Mouse (Mus musculus): ENCODE measurements at regions not wholly inside any gene's neighbourhood (a gene's known extent, or its start where the extent isn't known, plus 50 kb on each side); places are given as distances from the start of the nearest gene placed in this dataset.

DNA sequence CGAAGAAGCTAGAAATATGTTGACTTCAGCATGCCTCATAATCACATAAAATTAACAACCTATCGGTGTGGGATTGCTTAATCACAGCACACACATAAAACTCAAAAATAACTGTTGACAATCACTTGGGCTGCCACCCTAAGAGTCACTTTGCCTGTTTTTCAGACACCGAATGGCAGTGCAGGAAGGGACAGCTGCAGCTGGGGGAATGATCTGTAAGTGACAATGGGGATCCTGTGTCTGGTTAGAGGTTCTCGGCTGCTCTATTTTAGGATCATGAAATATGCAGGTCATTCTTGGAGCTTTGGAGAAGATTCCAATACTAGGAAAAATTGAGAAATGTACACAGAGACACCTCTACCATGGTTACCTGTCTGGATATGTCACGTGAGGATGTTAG lies 54.4 kb upstream of the Tcf12 start:
- no peak for ATAC-seq (ENCODE audit: extremely low read depth, insufficient number of reproducible peaks, low FRiP score, poor library complexity, severe bottlenecking)
- Histone ChIP-seq H3K4me1 (ENCODE audit: insufficient read depth, low read depth, low read length) (peaks cover 18% of the 10 kb centered on the region), H3K9me3 (replicated peaks) (no peaks in the 10 kb centered on the region), H3K4me3 (ENCODE audit: low read depth, low read length) (no peak overlapping the region), H3K36me3 (replicated peaks) (no peaks in the 10 kb centered on the region), H3K27me3 (ENCODE audit: insufficient read depth, low read length) (peaks cover 4% of the 10 kb centered on the region; the same call in 1 of the 2 replicates)
- no peak for TF ChIP-seq GATA1 (IDR thresholded peaks at IDR 0.05; ENCODE audit: borderline replicate concordance, low read length)
- TF ChIP-seq TAL1 (conservative IDR thresholded peaks at IDR 0.05; ENCODE audit: low read depth, low read length) = no peak
- TF ChIP-seq GATA2 (IDR thresholded peaks at IDR 0.05; ENCODE audit: borderline replicate concordance, low read depth, low read length) = no peak
- no peak for TF ChIP-seq CTCF (IDR thresholded peaks at IDR 0.05; ENCODE audit: low read depth, low read length)
- no peak for TF ChIP-seq POLR2AphosphoS5 (IDR thresholded peaks at IDR 0.05; ENCODE audit: insufficient replicate concordance, low read depth, low read length)
- no peak for DNase-seq (ENCODE audit: low spot score)

GRCm38 (mm10) chr9:72166611-72167010 lies 54.9 kb upstream of the Tcf12 start:
- no peak for DNase-seq (ENCODE audit: low spot score)

GRCm38 (mm10) chr9:72169231-72169630 lies 57.6 kb upstream of the Tcf12 start:
- H3K9me3 ChIP-seq (replicated peaks) = no peaks in the 10 kb centered on the region
- DNase-seq (ENCODE audit: low spot score) = no peak
- H3K36me3 ChIP-seq (replicated peaks) = no peaks in the 10 kb centered on the region
- ATAC-seq (ENCODE audit: extremely low read depth, insufficient number of reproducible peaks, low FRiP score, poor library complexity, severe bottlenecking) = no peak
- TF ChIP-seq CTCF (IDR thresholded peaks at IDR 0.05; ENCODE audit: low read depth, low read length) = no peak
- H3K4me1 ChIP-seq (ENCODE audit: insufficient read depth, low read depth, low read length) = peaks cover 15% of the 10 kb centered on the region
- peaks cover 2% of the 10 kb centered on the region; the same call in 1 of the 2 replicates for H3K27me3 ChIP-seq (ENCODE audit: insufficient read depth, low read length)
- no peak overlapping the region for H3K4me3 ChIP-seq (ENCODE audit: low read depth, low read length)

More at GRCm38 (mm10) chr9:72166611-72167010, 54.9 kb upstream of the Tcf12 start:
- Histone ChIP-seq H3K27me3 (ENCODE audit: insufficient read depth, low read length) (peaks cover 4% of the 10 kb centered on the region; the same call in 1 of the 2 replicates), H3K36me3 (replicated peaks) (no peaks in the 10 kb centered on the region), H3K9me3 (replicated peaks) (no peaks in the 10 kb centered on the region), H3K4me3 (ENCODE audit: low read depth, low read length) (no peak overlapping the region), H3K4me1 (ENCODE audit: insufficient read depth, low read depth, low read length) (peaks cover 18% of the 10 kb centered on the region)
- ATAC-seq (ENCODE audit: extremely low read depth, insufficient number of reproducible peaks, low FRiP score, poor library complexity, severe bottlenecking) = no peak
- TF ChIP-seq GATA2 (IDR thresholded peaks at IDR 0.05; ENCODE audit: borderline replicate concordance, low read depth, low read length) (no peak), POLR2AphosphoS5 (IDR thresholded peaks at IDR 0.05; ENCODE audit: insufficient replicate concordance, low read depth, low read length) (no peak)

DNA sequence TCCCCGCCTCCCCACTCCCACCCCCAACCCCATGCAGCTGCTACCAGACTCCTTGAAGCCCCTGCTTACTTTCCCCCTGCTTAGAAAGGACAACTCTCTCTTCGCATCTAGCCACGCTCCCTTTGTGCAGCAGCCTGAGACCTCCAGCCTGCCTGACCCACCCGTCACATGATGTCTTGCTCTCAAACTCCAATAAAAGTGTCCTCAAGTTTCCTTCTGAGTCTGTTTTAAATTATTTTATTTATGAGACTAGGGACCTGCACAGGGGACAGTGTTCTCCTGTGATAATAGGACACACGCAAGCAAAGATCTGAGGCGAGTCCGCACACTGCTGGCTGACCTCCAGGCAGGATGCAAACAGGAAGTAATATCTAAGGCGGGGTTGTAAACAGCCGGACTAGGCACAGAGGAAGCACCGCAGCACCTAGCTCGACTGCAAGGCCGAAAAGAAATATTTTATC lies 58.1 kb upstream of the Tcf12 start:
- Histone ChIP-seq H3K4me3 (ENCODE audit: low read depth, low read length) (peak overlapping the region; percentile 60; the same call in 1 of the 2 replicates), H3K27me3 (ENCODE audit: insufficient read depth, low read length) (0 out of 2 replicates have a peak, but pooled peaks cover 1% of the 10 kb centered on the region), H3K36me3 (replicated peaks) (no peaks in the 10 kb centered on the region), H3K9me3 (replicated peaks) (no peaks in the 10 kb centered on the region), H3K4me1 (ENCODE audit: insufficient read depth, low read depth, low read length) (peaks cover 15% of the 10 kb centered on the region)
- peak; percentile 45 for DNase-seq (ENCODE audit: low spot score)
- TF ChIP-seq TAL1 (conservative IDR thresholded peaks at IDR 0.05; ENCODE audit: low read depth, low read length) (no peak), CTCF (IDR thresholded peaks at IDR 0.05; ENCODE audit: low read depth, low read length) (no peak), GATA1 (IDR thresholded peaks at IDR 0.05; ENCODE audit: borderline replicate concordance, low read length) (no peak), POLR2AphosphoS5 (IDR thresholded peaks at IDR 0.05; ENCODE audit: insufficient replicate concordance, low read depth, low read length) (no peak), GATA2 (IDR thresholded peaks at IDR 0.05; ENCODE audit: borderline replicate concordance, low read depth, low read length) (no peak)
- peak; percentile 80 for ATAC-seq (ENCODE audit: extremely low read depth, insufficient number of reproducible peaks, low FRiP score, poor library complexity, severe bottlenecking)

- ATAC-seq (ENCODE audit: extremely low read depth, insufficient number of reproducible peaks, low FRiP score, poor library complexity, severe bottlenecking) = no peak
These were observed 58.6 kb upstream of the Tcf12 start for GRCm38 (mm10) chr9:72170235-72170634.

GRCm38 (mm10) chr9:72172331-72172730 lies 60.7 kb upstream of the Tcf12 start:
- TF ChIP-seq POLR2AphosphoS5 (IDR thresholded peaks at IDR 0.05; ENCODE audit: insufficient replicate concordance, low read depth, low read length) (no peak), GATA1 (IDR thresholded peaks at IDR 0.05; ENCODE audit: borderline replicate concordance, low read length) (no peak), GATA2 (IDR thresholded peaks at IDR 0.05; ENCODE audit: borderline replicate concordance, low read depth, low read length) (no peak), TAL1 (conservative IDR thresholded peaks at IDR 0.05; ENCODE audit: low read depth, low read length) (no peak), CTCF (IDR thresholded peaks at IDR 0.05; ENCODE audit: low read depth, low read length) (no peak)
- H3K9me3 ChIP-seq (replicated peaks) = no peaks in the 10 kb centered on the region
- ATAC-seq (ENCODE audit: extremely low read depth, insufficient number of reproducible peaks, low FRiP score, poor library complexity, severe bottlenecking) (no peak), DNase-seq (ENCODE audit: low spot score) (no peak)
- no peak overlapping the region for H3K4me3 ChIP-seq (ENCODE audit: low read depth, low read length)
- no peaks in the 10 kb centered on the region for H3K36me3 ChIP-seq (replicated peaks)
- peaks cover 13% of the 10 kb centered on the region for H3K4me1 ChIP-seq (ENCODE audit: insufficient read depth, low read depth, low read length)
- peaks cover 9% of the 10 kb centered on the region; the same call in 1 of the 2 replicates for H3K27me3 ChIP-seq (ENCODE audit: insufficient read depth, low read length)

More at GRCm38 (mm10) chr9:72170235-72170634, 58.6 kb upstream of the Tcf12 start:
- no peak for TF ChIP-seq POLR2AphosphoS5 (IDR thresholded peaks at IDR 0.05; ENCODE audit: insufficient replicate concordance, low read depth, low read length)
- TF ChIP-seq GATA1 (IDR thresholded peaks at IDR 0.05; ENCODE audit: borderline replicate concordance, low read length) = no peak
- TF ChIP-seq GATA2 (IDR thresholded peaks at IDR 0.05; ENCODE audit: borderline replicate concordance, low read depth, low read length) = no peak
- no peak for TF ChIP-seq CTCF (IDR thresholded peaks at IDR 0.05; ENCODE audit: low read depth, low read length)
- TF ChIP-seq TAL1 (conservative IDR thresholded peaks at IDR 0.05; ENCODE audit: low read depth, low read length) = no peak
- H3K9me3 ChIP-seq (replicated peaks) = no peaks in the 10 kb centered on the region
- H3K36me3 ChIP-seq (replicated peaks) = no peaks in the 10 kb centered on the region
- peaks cover 15% of the 10 kb centered on the region for H3K4me1 ChIP-seq (ENCODE audit: insufficient read depth, low read depth, low read length)
- H3K27me3 ChIP-seq (ENCODE audit: insufficient read depth, low read length) = 0 out of 2 replicates have a peak, but pooled peaks cover 4% of the 10 kb centered on the region
- DNase-seq (ENCODE audit: low spot score) = no peak
- peak overlapping the region; percentile 60; the same call in 1 of the 2 replicates for H3K4me3 ChIP-seq (ENCODE audit: low read depth, low read length)

- ATAC-seq (ENCODE audit: extremely low read depth, insufficient number of reproducible peaks, low FRiP score, poor library complexity, severe bottlenecking) (no peak), DNase-seq (ENCODE audit: low spot score) (no peak)
- peaks cover 26% of the 10 kb centered on the region for H3K27me3 ChIP-seq (ENCODE audit: insufficient read depth, low read length)
- TF ChIP-seq TAL1 (conservative IDR thresholded peaks at IDR 0.05; ENCODE audit: low read depth, low read length) (no peak), GATA2 (IDR thresholded peaks at IDR 0.05; ENCODE audit: borderline replicate concordance, low read depth, low read length) (no peak), CTCF (IDR thresholded peaks at IDR 0.05; ENCODE audit: low read depth, low read length) (no peak), GATA1 (IDR thresholded peaks at IDR 0.05; ENCODE audit: borderline replicate concordance, low read length) (no peak), POLR2AphosphoS5 (IDR thresholded peaks at IDR 0.05; ENCODE audit: insufficient replicate concordance, low read depth, low read length) (no peak)
- H3K4me1 ChIP-seq (ENCODE audit: insufficient read depth, low read depth, low read length) = no peaks in the 10 kb centered on the region
- no peaks in the 10 kb centered on the region for H3K36me3 ChIP-seq (replicated peaks)
- H3K4me3 ChIP-seq (ENCODE audit: low read depth, low read length) = no peak overlapping the region
- no peaks in the 10 kb centered on the region for H3K9me3 ChIP-seq (replicated peaks)
These were observed 69.3 kb upstream of the Tcf12 start for GRCm38 (mm10) chr9:72180972-72181371.
